Mouse (Mus musculus): ENCODE data around the gene Hs6st2. TPM values are rescaled to one million over a fixed set of nuclear protein-coding genes. Genes with fewer than 3 reads are reported as not detected.

Gene Hs6st2
- polyA plus RNA-seq (2012; fragmentation: generic; extraction: Trizol) = under 1 TPM in 1 of 2 experiments, not detected in 1; 0.04 TPM

GRCm38 (mm10) chrX:51681756-51682155, at the start of gene Hs6st2:
TSS of gene Hs6st2 (minus strand) at chrX:51681856.

Other genes with a start within 250 kb of the Hs6st2 start
- gene Usp26, start 119.4 kb upstream of the Hs6st2 start, polyA plus RNA-seq (2012; fragmentation: generic; extraction: Trizol) = not detected

Data from C3H10T1/2 (cell line).